Mouse (Mus musculus) megakaryocyte, embryonic 14.5 days (primary cell): ENCODE results near the gene Them7.

Source experiments
- FLI1 ChIP-seq: IDR thresholded peaks from 2 replicates; pipeline ENCODE4 v1.6.1; 2012; ENCODE audit warnings: low read length, inconsistent platforms, mixed read lengths
- GATA1 ChIP-seq: IDR thresholded peaks from 3 replicates; pipeline ENCODE4 v1.6.1; 2012; ENCODE audit warnings: mixed read lengths, low read length, inconsistent platforms, borderline replicate concordance

GRCm38 (mm10) chr2:105188182-105188581, 35.9 kb upstream of the Them7 start:
- no peak for TF ChIP-seq GATA1
- no peak for TF ChIP-seq FLI1
